Mouse (Mus musculus) B cell, adult (primary cell): Measurements from ENCODE around the gene Ino80b. TPM values are rescaled to one million over a fixed set of nuclear protein-coding genes. Genes with fewer than 3 reads are reported as not detected.

ENCODE experiments used
- total RNA-seq: library from RNA; stranded (reverse); gene quantifications from 4 replicates; pipeline ENCODE4 v1.2.4, GENCODE M21; 2023; ENCODE audit not compliant: inconsistent age

Ino80b gene
- total RNA-seq, result 26.3 to 31.9 TPM (median 30.7 TPM) in 4 replicates

GRCm38 (mm10) chr6:83125331-83125730 is at the start of gene Ino80b:
Gene Ino80b (minus strand): TSS chr6:83125431.

DNA sequence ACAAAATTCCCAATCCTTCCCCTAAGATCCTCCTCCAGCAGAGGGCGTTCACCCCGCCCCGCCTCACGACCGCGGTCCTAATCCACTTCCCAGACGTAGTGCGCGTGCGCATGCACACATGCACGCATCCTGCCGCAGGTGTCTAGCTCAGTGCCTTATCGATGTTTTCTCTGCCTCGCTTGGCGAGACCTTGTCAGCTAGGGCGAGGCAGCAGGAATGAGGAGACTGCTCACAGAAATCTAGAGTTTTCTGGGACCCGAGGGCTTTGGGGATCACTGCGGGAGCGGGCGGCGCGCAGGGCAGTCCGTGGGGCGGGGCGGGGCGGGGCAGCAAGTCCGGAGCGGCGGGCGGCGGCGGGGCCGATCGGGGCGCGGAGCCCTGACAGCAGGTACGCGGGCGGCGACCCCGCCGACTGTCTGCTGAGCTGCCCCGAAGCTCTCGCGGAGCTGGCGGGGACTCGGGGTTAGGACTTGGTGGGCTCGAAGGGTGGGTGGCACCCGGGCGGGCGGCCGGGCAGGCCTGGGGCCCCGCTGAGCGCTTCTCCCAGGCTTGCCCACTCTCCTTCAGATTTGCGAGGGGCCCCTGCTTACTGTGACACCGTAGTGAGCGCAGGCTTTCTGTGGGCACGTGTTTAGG is 40.5 kb upstream of the Ino80b start, which contains the start of gene Dctn1:
Dctn1 (plus strand) TSS at position 314 of the 636 bp plus-strand sequence.

DNA sequence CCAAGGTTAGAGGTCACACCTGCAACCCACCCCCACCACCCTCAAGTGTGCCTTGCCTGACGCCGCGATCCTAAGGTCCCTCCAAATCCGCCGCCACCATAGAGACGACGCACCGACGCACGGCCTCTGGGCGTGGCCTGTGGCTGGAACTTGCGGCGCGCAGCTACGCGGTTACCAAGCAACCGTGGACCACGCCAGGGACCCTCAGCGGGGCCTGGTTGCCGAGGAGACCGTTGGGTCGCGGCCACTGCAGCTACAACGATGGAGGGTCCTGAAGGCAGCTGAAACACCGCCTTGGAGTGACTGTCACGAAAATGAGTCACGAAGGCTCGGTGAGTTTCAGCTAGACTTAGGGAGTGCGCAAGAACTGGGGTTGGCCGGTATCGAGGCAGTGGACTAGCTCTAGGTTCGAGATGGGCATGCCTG is 31.0 kb upstream of the Ino80b start, which contains the start of the genes Wdr54 and 1700003E16Rik:
Wdr54 (minus strand) TSS at position 139 of the 426 bp plus-strand sequence.
1700003E16Rik (plus strand) TSS at position 146 of the 426 bp plus-strand sequence.

DNA sequence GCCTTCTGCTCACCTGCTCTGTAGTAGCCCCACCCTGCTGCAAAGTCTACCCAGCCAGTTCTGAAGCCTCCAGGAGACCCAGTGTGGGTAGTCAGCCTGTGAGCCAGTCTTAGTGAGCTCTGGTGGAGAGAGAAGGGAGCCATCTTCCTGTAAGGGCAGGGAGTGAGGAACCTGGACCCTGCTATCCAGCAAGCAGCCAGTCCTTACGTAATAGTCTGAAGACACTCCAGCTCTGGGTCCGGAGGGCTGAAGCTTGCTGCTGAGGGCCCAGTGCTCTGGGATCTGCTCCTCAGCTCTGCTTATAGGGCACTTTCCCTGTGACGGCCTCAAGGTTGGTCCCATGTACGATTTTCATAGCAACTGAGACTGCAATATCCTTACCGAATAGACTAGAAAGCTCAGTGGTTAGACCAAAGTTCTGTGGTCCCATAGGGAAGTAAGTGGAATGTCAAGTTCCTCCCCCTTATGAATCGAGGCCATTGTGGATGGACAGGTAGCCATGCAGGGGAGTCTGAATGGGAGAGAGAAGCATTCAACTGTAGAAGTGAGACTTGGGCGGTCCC is 9.8 kb upstream of the Ino80b start, which contains the start of gene Rtkn:
Rtkn (plus strand) TSS at position 513 of the 563 bp plus-strand sequence.

GRCm38 (mm10) chr6:83120930-83121862 is 4.0 kb downstream of the Ino80b start, which contains the start of gene Wbp1:
Gene Wbp1 (minus strand): TSS chr6:83121559.

DNA sequence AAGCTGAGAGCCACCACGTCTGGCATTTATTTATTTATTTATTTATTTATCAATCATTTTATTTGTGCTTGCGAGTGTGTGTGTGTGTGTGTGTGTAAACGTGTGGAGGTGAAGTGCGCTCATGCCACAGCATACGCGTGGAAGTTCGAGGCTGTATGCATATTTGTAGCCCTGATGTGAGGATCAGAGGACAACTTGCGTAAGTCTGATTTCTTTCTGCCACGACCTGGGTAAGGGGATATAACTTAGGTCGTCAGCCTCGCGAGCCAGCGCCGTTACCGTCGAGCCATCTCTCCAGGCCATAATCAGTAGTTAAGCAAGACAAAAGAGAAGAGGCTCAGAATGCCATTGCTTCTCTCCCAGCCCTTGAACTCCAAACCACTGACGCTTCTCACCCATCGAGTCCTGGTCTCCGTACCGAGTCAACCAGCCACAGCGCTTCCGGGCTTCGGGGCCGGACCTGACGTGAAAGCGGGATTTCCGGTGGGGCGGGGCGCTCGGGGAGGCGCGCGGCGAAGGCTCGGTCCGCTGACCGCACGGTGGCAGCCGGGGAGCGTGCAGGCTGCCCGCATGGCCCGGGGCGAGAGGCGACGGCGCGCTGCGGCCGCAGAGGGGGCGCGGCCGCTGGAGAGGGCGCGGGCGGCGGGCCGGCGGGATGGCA is 10.1 kb downstream of the Ino80b start, which contains the start of gene Mogs:
Mogs (plus strand) TSS at position 486 of the 661 bp plus-strand sequence.

DNA sequence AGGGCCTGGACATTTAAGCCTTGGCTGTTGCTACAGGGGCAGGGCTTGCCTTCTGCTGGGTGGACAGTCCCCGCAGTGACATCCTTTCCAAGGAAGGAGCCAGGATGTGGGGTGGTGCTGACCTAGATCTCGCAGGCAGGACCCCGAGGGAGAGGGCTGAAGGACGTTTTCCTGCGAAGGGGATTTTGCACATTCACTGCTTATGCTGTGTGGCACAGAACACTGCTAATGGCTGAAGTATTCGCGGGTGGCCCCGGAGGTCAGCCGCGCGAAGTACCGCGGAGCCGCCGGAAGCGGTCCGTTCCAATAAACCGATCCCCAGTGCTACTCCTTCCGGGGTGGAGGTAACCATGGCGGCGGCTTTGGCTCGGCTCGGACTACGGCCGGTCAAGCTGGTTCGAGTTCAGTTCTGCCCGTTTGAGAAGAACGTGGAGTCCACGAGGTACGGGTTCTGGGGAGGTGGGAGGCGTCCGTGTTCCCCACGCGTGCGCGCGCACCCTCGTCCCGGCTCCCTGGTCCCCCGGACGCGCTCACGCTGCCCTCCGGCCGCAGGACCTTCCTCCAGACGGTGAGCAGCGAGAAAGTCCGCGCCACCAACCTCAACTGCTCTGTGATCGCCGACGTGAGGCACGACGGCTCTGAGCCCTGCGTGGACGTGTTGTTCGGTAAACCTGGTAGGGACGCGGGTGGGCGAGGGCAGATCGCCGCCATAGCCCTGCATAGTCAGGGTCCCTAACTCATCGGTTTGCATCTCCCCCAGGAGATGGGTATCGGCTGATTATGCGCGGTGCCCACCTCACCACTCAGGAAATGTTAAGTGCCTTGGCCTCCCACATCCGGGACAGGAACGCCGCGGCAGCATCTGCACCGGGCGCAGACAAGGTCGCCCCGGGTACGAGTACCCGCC is 16.2 kb downstream of the Ino80b start, which contains the start of gene Mrpl53:
Mrpl53 (plus strand) TSS at position 279 of the 907 bp plus-strand sequence.

DNA sequence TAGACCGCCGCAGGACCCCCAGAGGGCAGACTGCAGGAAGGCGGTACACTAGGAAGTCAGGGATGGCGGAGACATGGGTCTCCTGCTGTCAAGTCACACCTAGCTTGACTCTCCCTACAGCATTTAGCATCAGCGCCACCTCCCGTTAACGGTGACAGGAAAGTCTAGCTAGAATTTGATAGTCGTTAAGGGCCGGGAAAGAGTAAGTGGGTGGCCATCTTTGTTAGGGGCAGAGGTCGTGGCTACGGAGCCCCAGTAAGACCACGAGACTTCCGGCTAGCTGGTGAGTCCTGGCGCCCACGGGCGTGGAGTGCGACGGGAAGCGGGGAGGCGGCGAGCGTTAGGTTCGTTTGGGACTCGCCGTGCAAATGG is 23.9 kb downstream of the Ino80b start, which contains the start of the genes Ccdc142 and Gm42688:
Ccdc142 (plus strand) TSS at position 286 of the 372 bp plus-strand sequence.
Gm42688 (plus strand) TSS at position 302 of the 372 bp plus-strand sequence.

DNA sequence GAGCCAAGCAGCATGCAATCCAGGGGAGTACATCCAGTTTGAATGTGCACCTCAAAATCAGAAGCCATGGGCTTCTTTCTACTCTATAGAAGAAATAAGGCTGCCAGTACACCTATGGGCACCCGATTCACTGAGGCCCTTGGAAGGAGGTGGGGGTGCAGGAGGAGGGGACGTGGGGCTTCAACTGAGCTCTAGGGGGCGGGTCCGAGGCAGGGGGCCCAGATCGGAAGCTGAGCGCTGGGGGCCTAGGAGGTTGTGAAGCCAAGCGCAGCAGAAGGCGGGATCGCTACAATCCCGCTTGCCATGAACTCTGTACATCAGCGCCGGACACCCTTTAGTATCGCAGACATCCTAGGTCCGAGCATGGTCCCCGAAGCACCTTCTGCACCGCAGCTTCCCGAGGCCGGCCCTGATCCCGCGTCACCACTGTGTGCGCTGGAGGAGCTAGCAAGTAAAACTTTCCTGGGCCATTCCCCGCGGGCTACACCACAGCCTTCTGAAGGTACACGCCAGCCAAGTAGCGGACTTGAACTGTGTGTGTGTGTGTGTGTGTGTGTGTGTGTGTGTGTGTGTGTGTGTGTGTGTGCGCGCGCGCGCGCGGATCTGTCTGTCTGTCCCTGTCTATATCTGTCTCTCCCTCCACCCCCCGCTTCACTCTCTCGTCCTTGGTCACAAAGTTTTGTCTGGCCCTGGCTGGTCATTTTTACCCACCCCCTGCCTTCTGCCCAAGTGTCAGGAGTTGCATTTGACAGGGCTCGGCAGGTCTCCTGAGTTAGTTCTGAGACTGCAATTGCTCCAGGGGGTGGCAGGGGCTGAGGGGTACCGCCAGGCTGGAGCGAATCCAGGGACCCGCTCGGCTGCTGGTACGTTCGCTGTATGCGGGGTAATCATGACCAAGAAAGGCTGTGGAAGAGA is 38.9 kb downstream of the Ino80b start, which contains the start of gene Lbx2:
Lbx2 (plus strand) TSS at position 247 of the 915 bp plus-strand sequence.

DNA sequence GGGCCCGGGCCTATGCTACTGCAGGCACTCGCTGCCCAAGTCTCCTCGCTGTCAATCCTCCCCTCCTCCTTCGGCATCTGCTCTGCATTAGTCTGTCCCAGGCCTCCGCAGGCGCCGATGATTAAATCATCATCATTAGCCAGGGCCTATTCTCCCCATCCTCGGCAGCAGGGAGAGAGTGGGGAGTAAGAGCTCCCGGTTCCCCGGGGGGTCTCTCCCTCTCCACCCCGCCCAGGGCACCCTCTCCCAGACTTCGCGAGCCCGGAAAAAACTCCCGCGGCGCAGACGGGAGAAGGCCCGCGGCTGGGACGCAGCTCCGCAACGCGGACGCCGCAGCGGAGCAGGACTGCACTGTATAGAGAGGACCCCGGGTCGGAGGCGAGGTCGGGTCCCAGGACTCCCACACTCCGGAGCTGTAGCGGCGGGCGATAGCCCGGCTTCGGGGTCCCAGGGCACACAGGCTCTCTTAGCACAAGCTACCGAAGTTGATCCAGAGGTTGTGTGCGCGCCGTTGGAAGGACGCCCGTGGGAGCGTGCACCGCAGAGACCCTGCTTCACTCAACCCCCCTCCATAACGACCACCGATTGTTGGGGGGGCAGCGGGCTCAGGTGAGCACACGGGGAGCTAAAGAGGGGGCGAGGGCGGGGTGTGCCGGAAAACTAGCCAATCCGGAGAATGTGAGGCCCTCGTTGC is 47.5 kb downstream of the Ino80b start, which contains the start of gene Pcgf1:
Pcgf1 (plus strand) TSS at position 240 of the 694 bp plus-strand sequence.

Other genes with a start within 250 kb of the Ino80b start
- gene Sema4f, start 185.7 kb downstream of the Ino80b start, total RNA-seq, result 0.24 to 0.64 TPM (median 0.47 TPM) in 4 replicates
- gene M1ap, start 178.5 kb downstream of the Ino80b start, total RNA-seq, result 4.1 to 6.3 TPM (median 4.5 TPM) in 4 replicates
- gene Dok1, start 92.0 kb downstream of the Ino80b start, total RNA-seq, result 27.3 to 33.2 TPM (median 32.8 TPM) in 4 replicates
- gene Loxl3, start 91.3 kb downstream of the Ino80b start, total RNA-seq, result 0.39 to 1.2 TPM (median 0.51 TPM) in 4 replicates
- 361 to 403 TPM (median 382 TPM) in 4 replicates for gene Aup1, start 70.9 kb downstream of the Ino80b start, total RNA-seq
- 50.0 to 64.9 TPM (median 56.3 TPM) in 4 replicates for gene Htra2, start 70.2 kb downstream of the Ino80b start, total RNA-seq
- 9.5 to 12.1 TPM (median 10.8 TPM) in 4 replicates for gene Dqx1, start 67.6 kb downstream of the Ino80b start, total RNA-seq
- gene Tlx2, start 55.1 kb downstream of the Ino80b start, total RNA-seq, result not detected in 4 replicates
- 16.8 to 24.7 TPM (median 20.9 TPM) in 4 replicates for gene Pcgf1, start 47.6 kb downstream of the Ino80b start, total RNA-seq
- gene Lbx2, start 39.1 kb downstream of the Ino80b start, total RNA-seq, result not detected in 4 replicates
- 15.9 to 23.6 TPM (median 20.1 TPM) in 4 replicates for gene Ccdc142, start 23.8 kb downstream of the Ino80b start, total RNA-seq
- gene Gm42688, start 23.8 kb downstream of the Ino80b start, total RNA-seq, result 12.3 to 14.3 TPM (median 13.3 TPM) in 4 replicates
- gene Mrpl53, start 16.4 kb downstream of the Ino80b start, total RNA-seq, result 22.1 to 28.8 TPM (median 25.2 TPM) in 4 replicates
- gene Mogs, start 9.9 kb downstream of the Ino80b start, total RNA-seq, result 35.5 to 44.3 TPM (median 37.7 TPM) in 4 replicates
- gene Wbp1, start 3.9 kb downstream of the Ino80b start, total RNA-seq, result 40.0 to 48.2 TPM (median 45.4 TPM) in 4 replicates
- gene Rtkn, start 10.0 kb upstream of the Ino80b start, total RNA-seq, result not detected in 4 replicates
- gene Wdr54, start 31.0 kb upstream of the Ino80b start, total RNA-seq, result 1.2 to 2.5 TPM (median 1.3 TPM) in 4 replicates
- gene 1700003E16Rik, start 31.0 kb upstream of the Ino80b start, total RNA-seq, result not detected in 4 replicates
- 108 to 117 TPM (median 110 TPM) in 4 replicates for gene Dctn1, start 40.5 kb upstream of the Ino80b start, total RNA-seq
- not detected in 4 replicates for gene Slc4a5, start 94.4 kb upstream of the Ino80b start, total RNA-seq
- 14.9 to 17.3 TPM (median 16.1 TPM) in 4 replicates for gene Mthfd2, start 200.5 kb upstream of the Ino80b start, total RNA-seq
- 140 to 161 TPM (median 148 TPM) in 4 replicates for gene Mob1a, start 200.6 kb upstream of the Ino80b start, total RNA-seq
- gene Bola3, start 223.7 kb upstream of the Ino80b start, total RNA-seq, result 34.6 to 47.8 TPM (median 38.6 TPM) in 4 replicates